Mouse (Mus musculus) bone marrow macrophage, adult 2 months (primary cell): ENCODE measurements around the gene Emx2. TPM values are rescaled to one million over a fixed set of nuclear protein-coding genes. Genes with fewer than 3 reads are reported as not detected.

Source experiments
- H3K27ac ChIP-seq: 2 replicates; pipeline ENCODE4 v1.5.1; 2012; ENCODE audit warnings: low read depth, low read length; ENCODE audit not compliant: insufficient read depth
- H3K4me1 ChIP-seq: 2 replicates; pipeline ENCODE4 v1.6.1; 2012; ENCODE audit warnings: low read length; ENCODE audit not compliant: control insufficient read depth, insufficient read depth
- H3K4me3 ChIP-seq: 2 replicates; pipeline ENCODE4 v1.5.1; 2012; ENCODE audit warnings: mild to moderate bottlenecking, low read length, moderate library complexity; ENCODE audit not compliant: insufficient read depth
- CTCF ChIP-seq: IDR thresholded peaks from 2 replicates; pipeline ENCODE4 v1.5.1; 2012; ENCODE audit warnings: low read depth, mild to moderate bottlenecking, low read length, moderate library complexity
- POLR2A ChIP-seq: IDR thresholded peaks from 2 replicates; pipeline ENCODE4 v1.6.1; 2012; ENCODE audit warnings: mild to moderate bottlenecking, low read depth, low read length, borderline replicate concordance
- polyA plus RNA-seq: library from polyadenylated mRNA; stranded (reverse); fragments of >200 nt; gene quantifications from 2 replicates; pipeline ENCODE4 v1.2.4, GENCODE M21; 2012; ENCODE audit not compliant: missing spikeins, insufficient read depth, insufficient read length

The Emx2 gene
- polyA plus RNA-seq, 1 experiment = not detected

DNA sequence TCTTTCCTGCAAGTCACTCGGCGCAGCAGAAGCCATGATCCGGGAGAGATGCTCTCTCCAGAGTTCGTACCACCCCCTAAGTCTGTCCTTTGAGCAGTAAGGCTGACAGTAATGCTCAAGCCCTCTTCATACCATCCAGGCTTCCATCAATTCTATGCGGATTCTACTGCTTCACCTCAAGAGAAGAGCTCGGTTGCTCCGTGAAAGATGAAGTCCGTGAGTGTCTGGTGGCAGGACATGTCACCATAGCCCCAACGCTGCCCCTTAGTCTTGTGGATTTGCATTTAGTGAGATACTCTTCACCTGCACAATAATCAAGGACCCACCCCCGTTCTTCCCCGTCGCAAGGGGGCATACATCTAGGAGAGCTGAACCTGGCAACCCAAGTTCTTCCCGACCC, 4.6 kb upstream of the Emx2 start:
- Histone ChIP-seq H3K27ac (no peak overlapping the region), H3K4me1 (no peaks in the 10 kb centered on the region), H3K4me3 (no peak overlapping the region)
- TF ChIP-seq CTCF = no peak
- no peak for TF ChIP-seq POLR2A

DNA sequence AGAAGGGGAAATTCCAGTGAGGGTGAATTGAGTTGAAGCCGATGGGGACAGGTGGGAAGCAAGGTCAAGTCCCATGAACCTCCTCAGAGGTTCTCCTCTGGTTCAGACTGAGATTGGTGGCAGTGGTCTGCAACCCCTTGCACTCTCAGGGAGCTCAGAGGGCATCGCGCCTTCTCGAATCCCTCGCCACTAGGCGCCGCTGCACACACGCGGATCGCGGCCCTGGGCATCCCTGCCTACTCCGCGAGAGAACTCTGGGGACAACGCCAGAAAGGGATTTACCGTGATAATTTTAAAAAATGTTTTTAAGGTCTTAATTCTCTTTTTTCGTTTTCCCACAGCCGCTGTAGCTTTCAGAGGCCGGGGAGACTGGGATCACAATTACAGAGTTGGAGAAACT, 4.0 kb upstream of the Emx2 start:
- no peak overlapping the region for H3K27ac ChIP-seq
- TF ChIP-seq POLR2A (no peak), CTCF (peak; percentile 90)
- no peaks in the 10 kb centered on the region for H3K4me1 ChIP-seq
- H3K4me3 ChIP-seq = no peak overlapping the region

DNA sequence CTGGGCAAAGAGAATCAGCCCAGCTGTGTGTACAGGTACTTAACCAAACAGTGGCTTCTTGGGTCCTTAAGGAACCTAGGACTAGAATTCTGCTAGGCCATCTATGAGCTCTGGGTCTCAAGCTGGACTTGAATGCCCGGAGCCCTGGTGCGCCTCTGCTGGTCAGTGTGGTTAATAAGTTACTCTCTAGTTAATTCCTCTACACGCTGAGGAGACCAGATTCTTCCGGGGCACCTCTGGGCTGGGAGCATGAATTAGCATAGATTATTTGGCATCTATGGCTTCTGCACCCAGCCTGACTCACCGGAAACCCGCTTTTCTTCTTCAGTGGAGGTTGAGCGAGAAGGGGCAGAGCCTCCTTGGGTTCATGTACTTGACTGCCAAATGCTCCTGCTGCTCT, 2.5 kb upstream of the Emx2 start:
- H3K4me3 ChIP-seq = no peak overlapping the region
- no peak overlapping the region for H3K27ac ChIP-seq
- H3K4me1 ChIP-seq = peaks cover 2% of the 10 kb centered on the region; the same call in 1 of the 2 replicates
- TF ChIP-seq POLR2A = no peak
- no peak for TF ChIP-seq CTCF

DNA sequence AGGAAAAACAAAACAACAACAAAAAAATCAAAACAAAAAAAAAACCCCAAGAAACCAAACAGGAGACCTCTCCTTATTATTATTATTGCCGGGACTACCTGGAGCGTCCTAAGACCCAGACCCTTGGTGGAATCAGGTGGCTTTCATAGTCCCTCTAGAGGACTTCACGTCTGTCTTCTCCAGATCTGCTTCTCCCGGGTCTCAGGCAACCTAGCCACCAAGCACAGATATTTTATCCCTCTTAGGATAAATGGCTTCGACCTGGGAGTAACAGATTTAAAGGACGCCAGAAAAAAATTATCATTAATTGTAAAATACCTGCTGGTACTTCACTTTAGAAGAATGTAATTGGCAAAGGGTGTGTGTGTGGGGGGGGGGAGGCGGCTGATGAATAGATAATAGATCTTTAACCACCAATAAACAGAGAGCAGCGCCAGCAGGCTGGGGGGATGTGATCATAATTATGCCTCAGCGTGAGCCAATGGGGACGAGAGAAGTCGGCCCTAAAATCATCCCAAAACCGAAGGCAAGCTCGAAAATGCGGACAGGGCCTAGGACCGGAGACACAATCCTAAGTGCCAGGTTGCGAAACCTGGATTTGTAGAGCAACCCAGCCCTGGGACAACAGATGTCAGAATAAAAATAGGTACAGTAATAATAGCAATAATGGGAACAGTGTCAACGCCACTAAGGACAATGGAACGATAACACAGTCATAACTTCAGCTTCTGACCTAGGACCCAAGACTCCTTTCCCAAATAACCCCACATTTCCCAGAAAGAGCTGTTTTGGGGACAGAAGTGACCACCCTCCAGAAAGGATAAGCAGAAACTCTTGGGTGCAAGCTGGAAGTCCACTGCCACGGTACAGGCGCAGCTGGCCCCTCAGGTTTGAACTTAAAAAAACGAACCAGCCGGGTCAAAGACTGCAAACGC, 894 bp upstream of the Emx2 start:
- H3K27ac ChIP-seq = no peak overlapping the region
- TF ChIP-seq CTCF = no peak
- TF ChIP-seq POLR2A = no peak
- peaks cover 4% of the 10 kb centered on the region; the same call in 1 of the 2 replicates for H3K4me1 ChIP-seq
- H3K4me3 ChIP-seq = no peak overlapping the region

DNA sequence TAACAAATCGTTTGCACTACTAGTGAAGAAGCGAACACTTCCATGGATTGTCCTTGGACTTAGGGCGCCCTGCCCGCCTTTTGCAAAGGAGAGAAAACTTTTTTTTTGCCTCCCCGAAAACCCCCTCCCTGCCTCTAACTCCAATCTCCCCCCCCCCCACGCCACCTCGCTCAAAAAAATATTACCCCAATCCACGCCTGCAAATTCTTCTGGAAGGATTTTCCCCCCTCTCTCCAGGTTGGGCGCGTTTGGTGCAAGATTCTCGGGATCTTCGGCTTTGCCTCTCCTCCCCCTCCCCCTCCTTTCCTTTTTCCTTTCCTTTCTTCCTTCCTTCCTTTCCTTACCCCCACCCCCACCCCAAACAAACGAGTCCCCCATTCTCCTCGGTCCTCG, 567 bp downstream of the Emx2 start:
- H3K27ac ChIP-seq = no peak overlapping the region
- H3K4me1 ChIP-seq = peaks cover 4% of the 10 kb centered on the region; the same call in 1 of the 2 replicates
- H3K4me3 ChIP-seq = peak overlapping the region; percentile 26; the same call in 1 of the 2 replicates
- no peak for TF ChIP-seq POLR2A
- no peak for TF ChIP-seq CTCF

DNA sequence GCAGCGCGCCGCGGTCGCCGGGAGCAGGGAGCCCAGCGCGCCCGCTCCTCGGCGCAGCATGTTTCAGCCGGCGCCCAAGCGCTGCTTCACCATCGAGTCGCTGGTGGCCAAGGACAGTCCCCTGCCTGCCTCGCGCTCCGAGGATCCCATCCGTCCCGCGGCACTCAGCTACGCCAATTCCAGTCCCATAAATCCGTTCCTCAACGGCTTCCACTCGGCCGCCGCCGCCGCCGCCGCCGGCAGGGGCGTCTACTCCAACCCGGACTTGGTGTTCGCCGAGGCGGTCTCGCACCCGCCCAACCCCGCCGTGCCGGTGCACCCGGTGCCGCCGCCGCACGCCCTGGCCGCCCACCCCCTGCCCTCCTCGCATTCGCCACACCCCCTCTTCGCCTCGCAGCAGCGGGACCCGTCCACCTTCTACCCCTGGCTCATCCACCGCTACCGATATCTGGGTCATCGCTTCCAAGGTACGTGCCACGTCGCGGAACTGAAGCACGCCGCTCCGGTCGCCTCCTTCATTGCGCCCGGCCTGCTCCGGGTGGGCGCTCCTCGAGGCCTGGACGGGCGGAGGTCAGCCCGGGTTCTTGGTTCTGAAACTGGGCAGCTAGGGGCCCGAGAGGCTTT, 1.1 kb downstream of the Emx2 start:
- H3K4me3 ChIP-seq = peak overlapping the region; percentile 26; the same call in 1 of the 2 replicates
- H3K27ac ChIP-seq = no peak overlapping the region
- peaks cover 4% of the 10 kb centered on the region; the same call in 1 of the 2 replicates for H3K4me1 ChIP-seq
- TF ChIP-seq POLR2A (no peak), CTCF (no peak)

DNA sequence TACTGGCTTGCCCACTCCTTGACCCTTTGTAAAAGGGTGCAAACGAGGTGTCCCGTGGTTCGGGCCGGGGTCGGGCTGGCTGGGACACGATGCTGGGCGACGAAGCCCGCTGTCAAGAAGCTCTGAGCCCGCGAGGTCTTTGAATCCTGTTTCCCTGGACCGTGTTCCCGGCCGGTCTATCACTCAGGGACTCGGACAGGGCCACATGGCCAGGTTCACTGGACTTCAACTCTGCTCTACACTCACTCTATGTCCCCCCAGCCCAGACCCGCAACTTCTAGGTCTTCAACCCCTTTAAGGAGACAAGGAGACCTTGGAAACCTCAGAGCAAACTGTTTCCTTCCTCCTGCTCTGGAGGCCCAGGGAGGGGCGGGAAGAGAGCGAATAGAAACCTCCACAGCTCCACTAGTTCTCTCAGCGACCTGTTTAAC, 1.7 kb downstream of the Emx2 start:
- TF ChIP-seq POLR2A (no peak), CTCF (no peak)
- peak overlapping the region; percentile 22; the same call in 1 of the 2 replicates for H3K4me3 ChIP-seq

DNA sequence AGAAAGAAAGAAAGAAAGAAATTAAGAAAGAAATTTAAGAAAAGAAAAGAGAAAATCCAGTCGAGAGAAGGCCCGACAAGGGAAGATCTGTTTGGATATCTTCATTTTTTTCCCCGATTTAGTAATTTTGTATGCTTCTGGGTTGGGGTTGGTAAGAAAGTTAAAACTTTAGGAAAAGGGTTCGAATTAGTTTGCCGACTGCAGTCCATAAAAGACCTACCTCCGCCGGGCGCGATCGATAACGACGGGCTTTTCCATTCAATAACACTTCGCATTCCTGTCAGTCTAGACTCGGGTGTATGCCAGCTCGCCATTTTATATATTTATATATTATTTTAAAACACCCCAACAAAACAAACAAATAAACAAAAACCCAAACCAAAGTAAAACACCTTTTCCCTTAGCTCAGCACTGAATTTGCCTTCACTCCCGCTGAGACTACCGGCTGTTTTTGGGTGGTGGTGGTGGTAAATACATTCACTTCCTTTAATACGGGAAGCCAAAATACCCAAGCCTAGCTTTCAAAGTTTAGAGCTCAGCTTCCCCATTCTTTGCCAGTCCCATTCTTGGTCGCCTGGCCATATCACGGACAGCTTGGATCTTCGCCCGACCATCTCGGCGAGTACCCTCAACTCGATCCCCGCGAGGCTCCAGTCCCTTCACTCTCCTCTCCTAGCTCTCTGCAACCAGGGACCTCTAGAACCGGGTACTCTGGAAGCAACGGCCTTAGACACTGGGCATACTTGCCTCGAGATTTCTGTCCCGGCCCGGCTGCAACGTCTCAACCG, 2.4 kb downstream of the Emx2 start:
- H3K27ac ChIP-seq = no peak overlapping the region
- TF ChIP-seq CTCF (no peak), POLR2A (no peak)
- H3K4me1 ChIP-seq = peaks cover 4% of the 10 kb centered on the region; the same call in 1 of the 2 replicates
- H3K4me3 ChIP-seq = peak overlapping the region; percentile 22; the same call in 1 of the 2 replicates

More for the DNA sequence above, 1.7 kb downstream of the Emx2 start:
- Histone ChIP-seq H3K27ac (no peak overlapping the region), H3K4me1 (peaks cover 4% of the 10 kb centered on the region; the same call in 1 of the 2 replicates)

DNA sequence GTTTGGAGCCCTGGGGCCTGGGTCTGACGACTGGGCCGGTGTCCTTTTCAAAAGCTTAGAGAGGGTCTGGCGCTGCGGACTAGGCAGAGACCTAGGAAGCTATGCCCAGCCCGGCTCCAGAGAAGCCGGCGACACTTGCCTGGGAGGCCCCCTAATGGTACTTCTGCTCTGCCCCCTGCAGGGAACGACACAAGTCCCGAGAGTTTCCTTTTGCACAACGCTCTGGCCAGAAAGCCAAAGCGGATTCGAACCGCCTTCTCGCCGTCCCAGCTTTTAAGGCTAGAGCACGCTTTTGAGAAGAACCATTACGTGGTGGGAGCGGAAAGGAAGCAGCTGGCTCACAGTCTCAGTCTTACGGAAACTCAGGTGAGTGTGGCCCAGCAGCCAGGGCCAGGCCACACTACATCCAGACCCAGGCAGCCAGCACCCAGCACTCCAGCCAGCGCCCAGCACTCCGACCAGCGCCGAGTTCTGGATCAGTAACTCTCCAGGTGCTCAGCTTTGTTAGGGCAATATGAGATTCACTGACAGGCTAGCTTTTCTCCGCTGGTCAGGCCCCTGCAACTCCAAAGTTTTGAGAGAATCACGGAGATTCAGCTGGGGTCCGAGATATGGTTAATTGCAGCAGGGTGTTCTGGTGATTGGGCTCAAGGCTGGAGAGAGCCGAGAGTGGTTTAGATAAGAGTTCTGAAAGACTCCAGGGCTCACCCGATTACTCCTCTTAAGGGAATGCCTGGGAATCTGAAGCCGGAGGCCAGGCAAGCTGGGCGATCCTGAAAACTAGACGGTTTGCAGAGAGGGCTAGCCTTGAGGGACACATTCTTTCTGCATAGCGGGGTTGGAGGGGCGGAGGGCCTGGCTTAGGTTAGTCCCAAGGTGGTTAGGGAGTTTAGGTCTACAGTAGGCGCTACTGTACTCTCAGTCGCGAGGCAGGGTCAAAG, 3.6 kb downstream of the Emx2 start:
- TF ChIP-seq CTCF (no peak), POLR2A (no peak)
- Histone ChIP-seq H3K4me1 (peaks cover 4% of the 10 kb centered on the region; the same call in 1 of the 2 replicates), H3K27ac (no peak overlapping the region), H3K4me3 (no peak overlapping the region)
